In genomic region chr14:76318438-76318837, GRCm38 (mm10) we compare ENCODE assay signal across 10 mouse cellular contexts.
DNase-seq lines count a peak whose midpoint lies in the region; ATAC-seq and TF ChIP-seq lines count a peak whose summit lies in the region.
"Had no signal": no experiment of that assay in that cellular context is flagged by ENCODE, and none has a peak within 500 bp of the region (broad histone marks: within the 10 kb centered on the region; RNA-seq: fewer than 3 reads in every experiment).

No protein-coding gene starts in this region.

- H3K9ac ChIP-seq in midbrain, postnatal 0 days (replicated peaks; ENCODE audit: low read length, poor library complexity, severe bottlenecking): no peak overlapping the region
- no peak overlapping the region for H3K9ac ChIP-seq in midbrain, embryonic 13.5 days (replicated peaks)
- H3K9ac ChIP-seq in lung, embryonic 15.5 days: no peak overlapping the region
- H3K9ac ChIP-seq in stomach, postnatal 0 days (ENCODE audit: low read length): no peak overlapping the region
- H3K9ac ChIP-seq in intestine, embryonic 15.5 days: no peak overlapping the region
- H3K9ac ChIP-seq: hindbrain, embryonic 15.5 days had no signal

- no peak overlapping the region for H3K27ac ChIP-seq in midbrain, postnatal 0 days (ENCODE audit: low read depth, low read length)
- H3K27ac ChIP-seq in midbrain, embryonic 13.5 days: no peak overlapping the region
- H3K27ac ChIP-seq in lung, embryonic 15.5 days: peak overlapping the region; percentile 72
- H3K27ac ChIP-seq in stomach, postnatal 0 days (replicated peaks): peak overlapping the region; percentile 45; the same call in 1 of the 2 replicates
- H3K27ac ChIP-seq in intestine, embryonic 15.5 days: no peak overlapping the region
- H3K27ac ChIP-seq: hindbrain, embryonic 15.5 days had no signal

- no peak for TF ChIP-seq EP300 in stomach, postnatal 0 days (optimal IDR thresholded peaks at IDR 0.05)

- no peaks in the 10 kb centered on the region for H3K4me1 ChIP-seq in midbrain, postnatal 0 days (ENCODE audit: insufficient read depth, low read length)
- peaks cover 7% of the 10 kb centered on the region for H3K4me1 ChIP-seq in midbrain, embryonic 13.5 days (replicated peaks)
- no peaks in the 10 kb centered on the region for H3K4me1 ChIP-seq in lung, embryonic 15.5 days
- no peaks in the 10 kb centered on the region for H3K4me1 ChIP-seq in stomach, postnatal 0 days (replicated peaks; ENCODE audit: control insufficient read depth, insufficient read depth)
- no peaks in the 10 kb centered on the region for H3K4me1 ChIP-seq in intestine, embryonic 15.5 days (replicated peaks)

- no peak overlapping the region for H3K4me3 ChIP-seq in midbrain, postnatal 0 days (ENCODE audit: low read depth, low read length)
- no peak overlapping the region for H3K4me3 ChIP-seq in midbrain, embryonic 13.5 days (replicated peaks)
- H3K4me3 ChIP-seq in lung, embryonic 15.5 days: no peak overlapping the region
- H3K4me3 ChIP-seq in stomach, postnatal 0 days (ENCODE audit: low read depth, low read length): no peak overlapping the region
- no peak overlapping the region for H3K4me3 ChIP-seq in intestine, embryonic 15.5 days (replicated peaks)
- H3K4me3 ChIP-seq: hindbrain, embryonic 15.5 days had no signal

- H3K27me3 ChIP-seq in midbrain, postnatal 0 days (ENCODE audit: insufficient read depth, low read length): no peaks in the 10 kb centered on the region
- no peaks in the 10 kb centered on the region for H3K27me3 ChIP-seq in midbrain, embryonic 13.5 days
- no peaks in the 10 kb centered on the region for H3K27me3 ChIP-seq in lung, embryonic 15.5 days
- no peaks in the 10 kb centered on the region for H3K27me3 ChIP-seq in stomach, postnatal 0 days (ENCODE audit: control insufficient read depth, insufficient read depth, low read length)
- no peaks in the 10 kb centered on the region for H3K27me3 ChIP-seq in intestine, embryonic 15.5 days (replicated peaks)
- H3K27me3 ChIP-seq: CH12.LX; hindbrain, embryonic 15.5 days had no signal

- no peak overlapping the region for H3K4me2 ChIP-seq in midbrain, postnatal 0 days (ENCODE audit: low read depth, low read length, poor library complexity, severe bottlenecking)
- no peak overlapping the region for H3K4me2 ChIP-seq in midbrain, embryonic 13.5 days (replicated peaks)
- H3K4me2 ChIP-seq in lung, embryonic 15.5 days: no peak overlapping the region
- H3K4me2 ChIP-seq in stomach, postnatal 0 days (replicated peaks; ENCODE audit: low read depth): no peak overlapping the region
- no peak overlapping the region for H3K4me2 ChIP-seq in intestine, embryonic 15.5 days (replicated peaks)
- H3K4me2 ChIP-seq: hindbrain, embryonic 15.5 days had no signal

- no peaks in the 10 kb centered on the region for H3K36me3 ChIP-seq in midbrain, postnatal 0 days (ENCODE audit: insufficient read depth, low read length)
- no peaks in the 10 kb centered on the region for H3K36me3 ChIP-seq in midbrain, embryonic 13.5 days
- H3K36me3 ChIP-seq in lung, embryonic 15.5 days: no peaks in the 10 kb centered on the region
- H3K36me3 ChIP-seq in stomach, postnatal 0 days (ENCODE audit: control insufficient read depth, insufficient read depth, low read length): no peaks in the 10 kb centered on the region
- H3K36me3 ChIP-seq in intestine, embryonic 15.5 days: no peaks in the 10 kb centered on the region
- H3K36me3 ChIP-seq: hindbrain, embryonic 15.5 days had no signal

- no peaks in the 10 kb centered on the region for H3K9me3 ChIP-seq in midbrain, postnatal 0 days (ENCODE audit: low read length)
- 0 out of 2 replicates have a peak, but pooled peaks cover 4% of the 10 kb centered on the region for H3K9me3 ChIP-seq in midbrain, embryonic 13.5 days
- H3K9me3 ChIP-seq in lung, embryonic 15.5 days: peaks cover 4% of the 10 kb centered on the region; the same call in 1 of the 2 replicates
- H3K9me3 ChIP-seq in stomach, postnatal 0 days (ENCODE audit: control insufficient read depth, low read length): no peaks in the 10 kb centered on the region
- no peaks in the 10 kb centered on the region for H3K9me3 ChIP-seq in intestine, embryonic 15.5 days
- H3K9me3 ChIP-seq: hindbrain, embryonic 15.5 days had no signal

- TF ChIP-seq CTCF in midbrain, postnatal 0 days (IDR thresholded peaks at IDR 0.05): no peak
- no peak for TF ChIP-seq CTCF in stomach, postnatal 0 days (IDR thresholded peaks at IDR 0.05; ENCODE audit: low read depth)

- peak; percentile 29 for DNase-seq in heart, adult 8-10 months (ENCODE audit: low spot score)
- DNase-seq in heart, postnatal 25 days (ENCODE audit: low spot score): no peak
- DNase-seq in midbrain, postnatal 0 days (ENCODE audit: low spot score): peak; percentile 42
- no peak for DNase-seq in stomach, postnatal 0 days (ENCODE audit: low spot score)

- WGBS in midbrain, postnatal 0 days: 79% methylated on average over 5 of the region's 5 CpGs
- WGBS in midbrain, embryonic 13.5 days: 85% methylated on average over 5 of the region's 5 CpGs
- WGBS in lung, embryonic 15.5 days: 52% methylated on average over 5 of the region's 5 CpGs
- whole genome bisulfite sequencing in stomach, postnatal 0 days: 53% methylated on average over 5 of the region's 5 CpGs
- 60% methylated on average over 5 of the region's 5 CpGs for WGBS in intestine, embryonic 15.5 days

- no peak for ATAC-seq in midbrain, postnatal 0 days (ENCODE audit: low FRiP score)
- no peak for ATAC-seq in midbrain, embryonic 13.5 days
- ATAC-seq in lung, embryonic 15.5 days (ENCODE audit: borderline replicate concordance, extremely low read depth, low FRiP score, low TSS enrichment): peak; percentile 73; the same call in 1 of the 2 replicates
- no peak for ATAC-seq in stomach, postnatal 0 days (ENCODE audit: low FRiP score, low TSS enrichment)
- ATAC-seq in megakaryocyte-erythroid progenitor cell, adult 5-6 weeks (replicated peaks; ENCODE audit: low FRiP score, low TSS enrichment, poor library complexity, severe bottlenecking): no peak
- no peak for ATAC-seq in intestine, embryonic 15.5 days

- intact Hi-C loops in heart, postnatal 25 days (cut with DNase I): no loop called here

Comparison
In these comparisons a context has a peak if more than half of its experiments do, and no peak if none do; other contexts are left out.
1. DNase-seq: peak in heart, adult 8-10 months (single experiment) and midbrain, postnatal 0 days (single experiment); none in heart, postnatal 25 days (single experiment) and stomach, postnatal 0 days (single experiment).
2. H3K27ac ChIP-seq: peak in lung, embryonic 15.5 days (single experiment) and stomach, postnatal 0 days (single experiment); none in midbrain, postnatal 0 days (single experiment), midbrain, embryonic 13.5 days (single experiment) and intestine, embryonic 15.5 days (single experiment).